23 mouse cellular contexts compared by ENCODE assay signal in the genomic region with DNA sequence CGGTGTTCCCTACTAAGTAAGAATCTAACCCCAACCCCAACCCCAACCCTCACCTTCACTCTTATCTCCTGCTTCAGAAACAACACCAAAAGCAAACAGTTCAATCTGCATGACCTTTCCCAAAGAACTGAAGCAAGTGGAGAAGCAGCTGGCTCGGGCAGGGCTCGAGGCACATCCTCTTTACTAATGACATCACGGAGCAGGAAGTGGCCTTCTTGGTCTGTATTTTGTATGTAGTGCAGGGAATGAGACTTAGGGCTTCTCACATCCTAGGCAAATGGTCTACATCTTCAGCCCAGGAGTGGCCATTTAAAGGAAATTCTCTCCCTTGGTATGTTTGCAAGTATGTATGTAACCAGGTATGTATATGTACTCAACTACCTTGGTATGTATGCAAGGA. TPM values are rescaled to one million over a fixed set of nuclear protein-coding genes. Genes with fewer than 3 reads are reported as not detected.
DNase-seq lines count a peak whose midpoint lies in the region; ATAC-seq and TF ChIP-seq lines count a peak whose summit lies in the region.
"Had no signal": no experiment of that assay in that cellular context is flagged by ENCODE, and none has a peak within 500 bp of the region (broad histone marks: within the 10 kb centered on the region; RNA-seq: fewer than 3 reads in every experiment).

No protein-coding gene starts in this region.

- peak; percentile 43; the same call in 1 of the 2 replicates for ATAC-seq in intestine, postnatal 0 days
- ATAC-seq in megakaryocyte-erythroid progenitor cell, adult 5-6 weeks (replicated peaks; ENCODE audit: low FRiP score, low TSS enrichment, poor library complexity, severe bottlenecking) = no peak
- ATAC-seq: forebrain, embryonic 15.5 days; hindbrain, embryonic 16.5 days; Patski had no signal

- 0 out of 2 replicates have a peak, but pooled peaks cover 6% of the 10 kb centered on the region for H3K9me3 ChIP-seq in intestine, postnatal 0 days (ENCODE audit: control insufficient read depth)
- H3K9me3 ChIP-seq: embryonic facial prominence, embryonic 12.5 days; forebrain, embryonic 15.5 days; heart, embryonic 15.5 days; hindbrain, embryonic 12.5 days had no signal

- no peak overlapping the region for H3K4me3 ChIP-seq in heart, adult 2 months
- no peak overlapping the region for H3K4me3 ChIP-seq in intestine, postnatal 0 days (ENCODE audit: low read depth, low read length)
- H3K4me3 ChIP-seq: embryonic facial prominence, embryonic 12.5 days; forebrain, embryonic 15.5 days; heart, embryonic 15.5 days; hindbrain, embryonic 12.5 days had no signal

- no peak for TF ChIP-seq POLR2A in heart, adult 2 months (IDR thresholded peaks at IDR 0.05; ENCODE audit: insufficient read depth, low read depth, low read length)

- intact Hi-C loops in heart, adult 2 months (cut with DNase I) = no loop called here
- intact Hi-C loops in heart, postnatal 25 days (cut with DNase I) = no loop called here

- H3K36me3 ChIP-seq in heart, adult 2 months (ENCODE audit: control insufficient read depth, insufficient read depth, low read length) = peaks cover 10% of the 10 kb centered on the region
- peaks cover 53% of the 10 kb centered on the region for H3K36me3 ChIP-seq in intestine, postnatal 0 days (ENCODE audit: control insufficient read depth, insufficient read depth)

- no peak overlapping the region for H3K4me2 ChIP-seq in intestine, postnatal 0 days (replicated peaks; ENCODE audit: low read depth)
- H3K4me2 ChIP-seq: embryonic facial prominence, embryonic 12.5 days; forebrain, embryonic 15.5 days; heart, embryonic 11.5 days; heart, embryonic 15.5 days; hindbrain, embryonic 12.5 days had no signal

- TF ChIP-seq EP300 in heart, adult 2 months (IDR thresholded peaks at IDR 0.05; ENCODE audit: insufficient read depth, low read depth, low read length) = 0 out of 2 replicates have a peak, but pooled peaks have one; percentile 28

- no peak overlapping the region for H3K9ac ChIP-seq in heart, adult 2 months (ENCODE audit: low read depth, low read length)
- H3K9ac ChIP-seq in intestine, postnatal 0 days (ENCODE audit: low read depth, low read length) = no peak overlapping the region
- H3K9ac ChIP-seq: embryonic facial prominence, embryonic 12.5 days; forebrain, embryonic 15.5 days; heart, embryonic 15.5 days; hindbrain, embryonic 12.5 days had no signal

- TF ChIP-seq CTCF in heart, adult 2 months (IDR thresholded peaks at IDR 0.05) = no peak
- no peak for TF ChIP-seq CTCF in intestine, postnatal 0 days (IDR thresholded peaks at IDR 0.05; ENCODE audit: low read depth)

- H3K79me2 ChIP-seq in heart, adult 2 months (replicated peaks; ENCODE audit: control insufficient read depth, insufficient read depth, low read length) = no peaks in the 10 kb centered on the region

- WGBS in heart, adult 2 months = 37% methylated on average over 4 of the region's 4 CpGs
- WGBS in intestine, postnatal 0 days = 37% methylated on average over 4 of the region's 4 CpGs

- no peak overlapping the region for H3K27ac ChIP-seq in heart, adult 2 months
- no peak overlapping the region for H3K27ac ChIP-seq in intestine, postnatal 0 days (ENCODE audit: low read depth, low read length)
- H3K27ac ChIP-seq: embryonic facial prominence, embryonic 12.5 days; forebrain, embryonic 15.5 days; heart, embryonic 15.5 days; hindbrain, embryonic 12.5 days had no signal

- no peaks in the 10 kb centered on the region for H3K27me3 ChIP-seq in heart, adult 2 months (ENCODE audit: control insufficient read depth, insufficient read depth, low read length)
- no peaks in the 10 kb centered on the region for H3K27me3 ChIP-seq in intestine, postnatal 0 days (replicated peaks; ENCODE audit: control insufficient read depth, insufficient read depth, low read length)
- H3K27me3 ChIP-seq: embryonic facial prominence, embryonic 12.5 days; forebrain, embryonic 15.5 days; heart, embryonic 15.5 days; hindbrain, embryonic 12.5 days; Patski had no signal

- H3K4me1 ChIP-seq in heart, adult 2 months (ENCODE audit: control insufficient read depth, insufficient read depth, low read length) = no peaks in the 10 kb centered on the region
- H3K4me1 ChIP-seq in intestine, postnatal 0 days (replicated peaks; ENCODE audit: control insufficient read depth, insufficient read depth, low read length) = no peaks in the 10 kb centered on the region
- H3K4me1 ChIP-seq: embryonic facial prominence, embryonic 12.5 days; forebrain, embryonic 15.5 days; heart, embryonic 15.5 days; hindbrain, embryonic 12.5 days had no signal

- DNase-seq in heart, adult 2 months = no peak
- DNase-seq in heart, postnatal 25 days (ENCODE audit: low spot score) = no peak
- DNase-seq in 416B (ENCODE audit: low read depth) = peak; percentile 17
- peak; percentile 12 for DNase-seq in ZHBTc4 (ENCODE audit: low read depth, low spot score)
- no peak for DNase-seq in natural killer cell, adult 2 months (ENCODE audit: low spot score in 2 of 2)
- DNase-seq in spleen, postnatal 14 days (ENCODE audit: low spot score in 2 of 2) = no peak
- DNase-seq: adrenal gland, adult 2 months; adrenal gland, postnatal 36 days; cerebellum, adult 11 months; cerebellum, adult 8-10 months; cerebellum, postnatal 14 days; heart, postnatal 36 days; kidney, adult 11 months; kidney, adult 9 months had no signal

RNA-seq across cellular contexts. Expression of a gene that starts 52.1 kb away (rescaled TPM):
- total RNA-seq in heart, adult 2 months (2021) = 10 to 100 TPM; 14.8 to 17.0 TPM
- polyA plus RNA-seq in heart, adult 2 months (2012; rRNA removed) = 13.4 and 20.6 TPM in 2 replicates
- total RNA-seq in heart, postnatal 25 days (2021) = 10 to 100 TPM; 15.0 to 18.2 TPM
- polyA plus RNA-seq in intestine, postnatal 0 days (2015; fragmentation: Nextera tagmentation; extraction: Ambion mirVana) = 3.5 and 3.8 TPM in 2 replicates
- total RNA-seq in megakaryocyte-erythroid progenitor cell, adult 5-6 weeks (2014; fragmentation: Nextera tagmentation) = 30.5 and 33.7 TPM in 2 replicates
- total RNA-seq in megakaryocyte-erythroid progenitor cell, adult 5-6 weeks (2017) = 12.8 and 22.3 TPM in 2 replicates

Comparison
In these comparisons a context has a peak if more than half of its experiments do, and no peak if none do; other contexts are left out.
1. DNase-seq: peak in 416B (single experiment) and ZHBTc4 (single experiment); none in heart, adult 2 months (0 of 2), heart, postnatal 25 days (single experiment), natural killer cell, adult 2 months (0 of 2) and spleen, postnatal 14 days (0 of 2).